Mouse (Mus musculus) lung, postnatal 14 days (tissue): ENCODE results near the gene Sema4b.

Experiments used
- DNase-seq: peaks from one replicate; pipeline ENCODE4 v3.0.0; 2021

Gene Sema4b

GRCm38 (mm10) chr7:80178037-80178729 lies 8.5 kb upstream of the Sema4b start:
- DNase-seq, result no peak

DNA sequence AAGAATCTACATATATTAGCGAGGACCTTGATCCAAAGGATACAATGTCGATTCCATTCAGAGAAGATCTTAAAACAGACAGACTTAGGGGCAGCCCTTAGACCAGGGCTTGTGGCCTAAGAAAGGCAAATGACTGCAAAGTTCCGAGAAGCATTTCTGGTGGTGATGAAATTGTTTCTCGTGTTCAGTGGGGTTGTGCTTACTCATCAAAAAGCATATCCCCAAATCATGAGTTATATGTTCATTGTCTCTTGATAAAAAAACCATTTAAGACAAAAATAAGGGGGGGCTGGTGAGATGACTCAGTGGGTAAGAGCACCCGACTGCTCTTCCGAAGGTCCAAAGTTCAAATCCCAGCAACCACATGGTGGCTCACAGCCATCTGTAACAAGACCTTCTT lies 7.3 kb upstream of the Sema4b start:
- no peak for DNase-seq

GRCm38 (mm10) chr7:80179790-80180189 lies 6.9 kb upstream of the Sema4b start:
- DNase-seq, result no peak

DNA sequence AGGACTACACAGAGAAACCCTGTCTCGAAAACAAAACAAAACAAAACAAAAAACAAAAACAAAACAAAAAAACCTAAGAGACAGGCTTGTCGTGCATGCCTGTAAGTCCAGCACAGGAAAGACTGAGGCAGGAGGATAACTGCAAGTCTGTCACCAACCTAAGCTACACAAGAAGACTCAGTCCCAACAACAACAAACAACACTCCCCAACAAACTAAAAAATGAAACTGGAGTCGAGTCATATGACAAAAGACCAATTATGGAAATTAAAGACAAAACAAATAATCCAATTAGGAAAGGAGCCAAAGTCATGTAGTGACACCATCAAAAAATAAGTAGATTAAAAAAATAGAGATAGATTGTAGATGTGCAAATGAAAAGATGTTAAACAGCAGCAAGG lies 6.4 kb upstream of the Sema4b start:
- DNase-seq, result no peak

DNA sequence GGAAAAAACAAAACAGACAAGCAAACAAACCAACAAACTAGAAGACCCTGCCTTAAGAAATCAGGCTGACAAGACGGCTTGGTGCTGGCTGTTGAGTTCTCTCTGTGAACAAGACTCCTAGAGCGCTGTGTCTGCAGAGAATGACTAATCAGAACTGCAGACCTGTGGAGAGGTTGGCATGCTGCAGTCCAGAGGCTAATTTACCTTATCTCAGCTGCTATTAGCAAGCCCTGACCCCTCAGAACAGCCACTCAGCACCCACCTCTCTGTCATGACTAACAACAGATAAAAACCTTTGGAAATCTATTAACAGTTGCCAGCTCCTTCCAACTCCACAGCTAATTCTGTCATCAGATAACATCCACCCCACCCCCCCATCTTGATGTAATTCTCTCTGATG lies 5.6 kb upstream of the Sema4b start:
- no peak for DNase-seq

DNA sequence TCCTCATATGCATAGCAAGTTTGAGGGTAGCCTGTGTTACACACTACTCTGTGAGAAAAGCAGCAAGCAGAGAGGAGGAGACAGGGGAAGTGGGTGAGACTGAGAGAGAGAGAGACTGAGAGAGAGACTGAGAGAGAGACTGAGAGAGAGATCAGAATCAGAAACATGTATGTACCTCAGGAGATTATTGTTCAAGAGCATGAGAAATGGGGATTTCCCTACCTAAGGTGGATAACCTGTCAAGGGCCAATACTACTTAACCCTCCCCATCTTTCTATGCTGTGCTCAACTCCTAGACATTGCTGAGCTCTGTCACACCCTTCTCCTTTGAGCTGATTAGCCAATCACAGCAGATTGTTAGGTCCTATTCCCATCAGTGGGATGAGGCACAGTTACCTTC lies 4.5 kb upstream of the Sema4b start:
- DNase-seq, result no peak

- no peak for DNase-seq
Observed at GRCm38 (mm10) chr7:80183466-80183865, 3.2 kb upstream of the Sema4b start.

- DNase-seq, result no peak
Observed at GRCm38 (mm10) chr7:80183969-80184368, 2.7 kb upstream of the Sema4b start.

DNA sequence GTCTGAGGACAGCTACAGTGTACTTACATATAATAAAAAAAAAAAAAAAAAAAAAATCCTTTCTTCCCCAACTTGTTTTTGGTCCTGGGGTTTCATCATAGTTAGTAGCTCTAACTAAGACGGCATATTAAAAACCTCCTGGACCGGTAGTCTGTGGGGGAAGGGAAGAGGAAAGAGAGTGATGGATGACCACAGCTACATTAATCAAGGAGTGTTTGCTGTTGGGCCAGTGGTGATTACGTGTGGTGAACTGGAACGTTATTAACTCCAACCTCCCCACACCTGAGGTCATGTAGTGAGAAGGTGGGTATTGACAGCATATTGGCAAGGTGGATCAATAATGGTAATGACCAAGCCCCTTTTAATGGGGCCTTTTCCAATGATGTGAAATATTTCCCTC lies 2.1 kb upstream of the Sema4b start:
- no peak for DNase-seq

- no peak for DNase-seq
Observed at GRCm38 (mm10) chr7:80184968-80185367, 1.7 kb upstream of the Sema4b start.

GRCm38 (mm10) chr7:80186021-80186420 lies 620 bp upstream of the Sema4b start:
- DNase-seq, result no peak

DNA sequence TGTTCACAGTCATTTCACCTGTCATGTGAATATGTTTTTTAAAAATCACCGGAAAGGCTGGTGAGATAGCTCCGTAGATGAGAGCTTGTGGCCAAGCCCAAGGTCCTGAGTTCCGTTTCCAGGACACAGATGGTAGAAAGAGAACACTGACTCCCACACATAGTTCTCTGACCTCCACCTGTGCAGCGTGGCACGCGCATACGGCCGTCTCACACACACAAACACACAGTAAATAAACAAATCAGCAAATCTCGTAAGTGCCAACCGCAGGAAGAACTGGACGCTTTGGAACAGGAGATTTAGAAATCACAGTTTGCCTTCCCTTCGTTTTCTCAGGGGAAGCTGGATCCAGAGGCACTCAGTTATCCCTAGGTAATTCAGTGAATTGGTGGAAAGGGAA lies 860 bp downstream of the Sema4b start:
- DNase-seq, result no peak

GRCm38 (mm10) chr7:80188579-80189125 lies 2.0 kb downstream of the Sema4b start:
- no peak for DNase-seq

DNA sequence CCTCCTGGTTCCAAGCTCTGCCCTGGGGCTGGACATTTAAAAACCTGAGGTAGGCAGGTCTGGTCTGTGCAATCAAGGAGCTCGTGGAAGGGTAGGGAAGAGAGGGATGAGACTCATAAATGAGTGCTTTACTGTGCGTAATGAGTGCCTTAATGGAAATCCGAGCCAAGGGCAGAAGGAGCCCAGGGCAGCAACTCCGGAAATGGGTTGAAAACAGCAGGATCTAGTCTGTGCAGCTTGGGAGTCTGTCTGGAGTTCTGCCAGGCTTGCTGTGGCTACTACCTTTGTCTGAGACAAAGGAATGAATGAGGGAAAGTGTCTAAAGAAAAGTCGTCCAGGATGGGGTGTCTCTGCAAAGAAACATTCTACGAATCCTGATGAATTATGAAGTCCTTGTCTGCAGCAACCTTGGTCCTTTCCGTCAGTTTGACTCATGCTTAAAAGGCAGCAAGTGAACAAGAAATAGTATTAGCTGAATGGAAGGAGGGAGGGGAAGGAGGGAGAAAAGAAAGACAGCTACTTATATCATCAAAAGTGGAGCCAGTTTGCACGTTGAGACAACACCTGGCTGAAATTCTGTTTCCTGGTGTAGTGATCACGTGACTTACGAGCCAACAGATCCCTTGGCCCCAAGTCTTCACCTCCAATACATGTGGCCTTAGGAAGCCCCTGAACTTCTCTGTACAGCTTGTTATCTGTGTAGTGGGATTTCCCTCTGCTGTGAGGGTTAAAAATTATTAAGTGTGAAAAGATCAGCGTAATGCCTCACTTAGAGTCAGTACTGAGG lies 2.7 kb downstream of the Sema4b start:
- no peak for DNase-seq

GRCm38 (mm10) chr7:80191455-80191854 lies 4.8 kb downstream of the Sema4b start:
- DNase-seq, result peak; percentile 69

DNA sequence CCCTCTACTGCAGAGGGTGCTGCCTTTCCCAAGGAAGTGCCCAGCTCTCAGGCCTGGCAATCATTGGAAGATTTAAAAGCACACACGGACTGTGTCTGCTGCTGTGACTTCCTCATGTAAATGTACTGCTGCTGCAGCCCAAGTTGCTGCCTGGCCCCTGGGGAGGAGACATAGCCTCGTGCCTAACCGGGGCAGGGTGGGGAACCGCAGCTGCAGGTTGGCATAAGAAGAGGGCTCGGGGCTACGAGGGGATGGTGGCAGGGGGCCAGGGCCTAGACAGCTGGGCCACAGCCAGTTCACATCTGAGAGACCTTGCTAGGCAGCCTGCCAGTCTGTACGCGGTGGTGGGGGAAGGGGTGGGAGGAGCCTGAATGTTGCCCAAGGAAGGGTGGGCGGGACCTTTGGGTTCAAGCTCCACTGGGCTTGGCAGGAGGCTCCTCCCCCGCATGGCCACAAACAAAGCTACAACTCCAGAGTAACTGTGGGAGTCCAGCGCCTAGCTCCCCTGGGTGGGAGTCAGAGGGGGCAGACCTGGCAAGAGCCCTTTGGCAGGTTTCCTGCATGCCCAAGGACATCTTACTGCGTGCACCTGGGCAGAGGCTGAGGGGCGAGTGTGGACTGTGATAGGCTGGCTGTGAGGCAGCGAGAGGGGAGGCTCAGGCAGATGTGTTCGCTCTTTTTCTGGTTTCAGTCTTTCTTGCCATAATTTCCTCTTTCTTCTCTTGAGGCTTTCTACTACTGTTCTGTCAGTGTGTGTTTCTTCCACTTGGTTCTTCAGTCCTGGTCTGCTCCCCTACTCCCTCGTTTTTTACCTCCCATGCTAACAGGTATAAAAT lies 5.8 kb downstream of the Sema4b start:
- DNase-seq, result peak; percentile 89

- no peak for DNase-seq
Observed at GRCm38 (mm10) chr7:80193941-80194739, 7.5 kb downstream of the Sema4b start.

GRCm38 (mm10) chr7:80195146-80195545 lies 8.5 kb downstream of the Sema4b start:
- no peak for DNase-seq

- DNase-seq, result no peak
Observed at GRCm38 (mm10) chr7:80195576-80196263, 9.1 kb downstream of the Sema4b start.

GRCm38 (mm10) chr7:80197371-80197770 lies 10.7 kb downstream of the Sema4b start:
- DNase-seq, result no peak

DNA sequence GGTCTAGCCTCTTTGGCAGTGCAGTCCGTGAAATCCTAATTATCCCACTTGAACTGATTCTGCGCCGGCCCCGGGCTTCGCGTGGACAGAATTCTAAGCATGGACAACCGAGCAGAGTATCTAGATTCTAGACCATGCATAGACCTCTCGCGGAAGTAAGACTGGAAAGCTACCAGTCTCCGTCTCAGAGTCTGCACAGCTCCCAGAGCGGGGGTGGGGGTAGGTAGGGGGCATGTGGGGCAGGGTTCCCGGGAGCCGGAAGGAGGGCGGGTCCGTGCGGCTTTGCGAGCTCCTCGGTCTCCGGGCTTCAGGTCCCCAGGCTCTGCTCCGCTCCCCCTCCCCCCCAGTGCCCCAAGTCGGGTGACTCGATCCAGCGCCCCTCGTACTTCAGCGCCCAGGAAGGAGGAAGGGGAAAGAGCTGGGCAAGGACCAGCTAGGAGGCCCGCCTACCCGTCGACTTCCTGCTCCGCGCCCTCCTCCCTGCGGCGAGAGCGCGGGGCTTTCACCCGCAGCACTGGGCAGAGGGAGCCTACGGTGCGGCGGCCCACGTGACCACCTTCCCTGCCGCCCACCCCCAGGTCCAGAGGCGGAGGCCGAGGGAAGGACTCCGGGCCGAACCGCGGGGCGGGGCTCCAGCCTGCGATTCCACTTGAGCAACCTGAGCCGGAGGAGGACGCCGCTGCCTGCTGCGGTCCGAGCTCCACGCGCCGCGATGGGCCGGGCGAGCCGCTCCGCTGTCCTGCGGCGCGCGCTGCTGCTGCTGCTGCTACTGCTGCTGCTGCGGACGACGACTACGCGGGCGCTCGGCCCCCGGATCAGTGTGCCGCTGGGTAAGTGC lies 11.5 kb downstream of the Sema4b start:
- peak; percentile 78 for DNase-seq
